Mouse (Mus musculus) NIH3T3 (cell line): ENCODE results near the gene 1810046K07Rik.

ENCODE experiments used
- DNase-seq: peaks from one replicate; pipeline ENCODE4 v3.0.0-alpha.2; 2012; ENCODE audit warnings: low read depth

1810046K07Rik gene

DNA sequence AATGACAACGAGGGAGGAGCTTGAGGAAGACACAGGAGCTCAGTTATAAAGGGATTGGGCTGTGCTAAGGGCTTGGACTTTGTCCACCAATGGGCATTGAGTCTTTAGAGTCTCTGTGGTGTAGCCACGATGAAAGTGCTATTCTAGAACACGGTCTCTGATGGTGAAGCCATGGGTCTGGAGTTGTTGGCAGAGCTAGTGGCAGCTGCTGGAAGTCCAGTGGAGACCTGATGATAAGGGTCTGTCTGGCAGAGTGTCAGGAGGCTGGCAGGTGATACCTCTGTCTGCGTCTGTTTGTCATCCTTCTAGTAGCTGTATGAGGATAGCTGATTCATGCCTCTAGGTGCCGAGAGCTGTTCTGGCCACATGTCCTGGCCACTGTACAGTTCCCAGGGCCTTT, 24.7 kb downstream of the 1810046K07Rik start:
- DNase-seq = no peak

DNA sequence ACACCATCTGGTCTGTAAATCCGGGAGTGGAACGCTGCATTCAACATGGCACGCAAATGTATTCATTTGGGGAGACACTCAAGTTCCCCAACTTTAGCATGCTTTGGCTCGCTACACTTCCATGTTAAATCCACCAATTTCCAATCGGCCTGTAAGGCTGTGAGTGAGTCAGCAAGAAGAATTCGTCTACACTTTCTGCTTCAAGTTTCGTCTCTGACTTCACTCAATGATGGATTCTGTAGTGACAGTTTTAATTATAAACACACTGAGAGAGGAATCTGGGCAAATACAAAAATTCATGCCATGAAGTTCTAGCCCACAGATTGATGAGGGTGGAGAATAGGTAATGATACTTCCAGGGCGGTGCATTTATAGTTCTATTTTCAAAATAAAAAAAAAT, 35.2 kb downstream of the 1810046K07Rik start:
- DNase-seq = peak; percentile 62

DNA sequence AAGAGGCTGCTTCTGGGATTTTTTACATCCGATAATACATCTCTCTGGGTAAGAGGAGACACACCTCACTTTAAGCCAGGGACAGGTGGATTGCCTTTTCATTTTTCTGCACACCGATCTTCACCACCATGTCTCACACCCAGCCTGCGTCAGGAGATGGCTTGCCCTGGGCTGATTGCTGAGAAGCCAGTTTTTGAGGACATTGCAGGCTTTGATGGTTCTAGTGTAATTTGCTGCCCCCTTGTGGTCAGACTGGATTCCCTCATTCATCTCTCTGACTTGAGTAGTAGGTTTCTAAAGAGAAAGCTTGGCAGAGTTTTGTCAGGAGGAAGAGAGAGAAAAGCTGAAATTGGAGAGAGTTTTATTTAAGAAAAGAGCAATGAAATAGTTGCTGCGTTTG, 36.0 kb downstream of the 1810046K07Rik start:
- DNase-seq = peak; percentile 94

DNA sequence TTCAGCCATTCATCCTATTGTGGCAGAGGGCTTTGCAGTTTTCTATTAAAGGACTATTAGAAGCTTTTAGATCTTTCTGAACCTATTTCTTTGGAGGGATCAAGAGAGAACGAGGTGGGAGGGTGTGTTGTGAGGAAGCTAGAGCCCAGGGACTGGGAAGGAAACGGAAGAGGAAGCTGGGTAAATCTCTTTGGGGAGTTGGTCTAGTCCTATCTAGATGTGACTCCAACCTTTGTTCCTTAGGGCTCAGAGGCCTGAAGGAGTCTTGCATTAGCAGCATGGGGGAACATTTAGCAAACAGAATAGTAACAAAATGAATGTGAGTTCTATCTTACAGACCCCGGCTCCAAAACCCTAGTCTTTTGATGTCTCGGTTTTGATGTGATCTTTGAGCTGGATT, 37.7 kb downstream of the 1810046K07Rik start:
- no peak for DNase-seq

DNA sequence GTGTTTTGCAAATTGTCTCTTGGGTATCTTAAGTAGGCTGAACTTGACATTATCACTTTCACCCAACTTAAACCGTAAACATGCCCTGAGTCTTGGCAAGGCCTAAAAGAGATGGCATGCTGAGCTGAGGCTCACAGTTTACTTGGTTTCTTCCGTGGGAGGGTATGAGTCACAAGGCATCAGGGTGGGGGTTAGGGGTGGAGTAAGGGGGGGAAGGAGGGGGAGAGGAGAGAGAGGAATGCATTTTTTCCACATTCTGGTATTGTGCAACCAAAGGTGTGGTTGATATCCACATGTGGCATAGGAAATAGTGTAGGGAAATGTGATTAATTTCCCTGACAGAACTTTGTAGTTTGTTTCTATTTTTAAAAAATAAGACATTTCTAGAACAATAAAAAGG, 42.6 kb downstream of the 1810046K07Rik start:
- DNase-seq = peak; percentile 73

DNA sequence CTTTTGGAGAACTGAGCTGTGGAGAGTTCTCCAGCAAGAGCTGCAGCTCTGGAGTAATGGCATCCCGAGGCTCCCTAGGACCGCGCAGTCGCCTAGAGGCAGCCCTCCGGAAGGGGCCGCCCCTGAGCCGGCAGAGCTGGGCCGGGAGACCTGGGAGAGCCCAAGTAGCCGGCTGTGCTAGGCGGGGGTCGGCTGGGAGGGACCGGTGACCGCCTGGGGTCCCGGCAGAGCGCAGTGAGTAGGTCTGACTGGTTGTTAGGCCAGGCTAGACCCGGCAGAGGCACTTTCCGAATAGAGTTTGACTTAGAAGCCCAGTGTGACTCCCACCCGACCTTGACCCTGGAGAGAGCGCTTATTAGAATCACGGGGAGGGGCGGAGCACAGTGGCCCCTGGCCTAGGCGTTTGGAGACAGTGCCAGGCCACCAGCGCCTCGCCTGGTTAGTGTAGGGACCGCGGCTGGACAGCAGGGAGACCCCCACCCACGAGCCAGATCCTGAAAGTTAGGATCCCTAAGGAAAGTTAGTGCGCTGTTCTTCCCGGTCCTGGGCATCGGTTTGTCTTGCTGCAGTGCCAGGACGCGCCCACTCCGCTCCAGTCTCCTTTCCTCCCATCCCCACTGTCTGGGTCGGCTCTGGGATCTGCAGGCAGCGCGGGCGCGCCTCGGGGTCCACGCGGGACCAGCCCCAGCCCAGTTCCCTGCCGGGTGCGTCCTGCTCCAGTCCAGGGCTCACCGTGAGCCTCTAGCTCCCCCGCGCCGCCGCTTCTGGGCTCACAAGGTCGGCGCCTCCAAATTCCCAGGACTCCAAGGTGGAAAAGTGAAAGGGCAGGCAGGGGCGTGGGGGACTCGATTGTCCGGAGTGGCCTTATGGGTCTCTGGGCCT, 50.0 kb downstream of the 1810046K07Rik start, which contains the start of gene Colca2:
Gene Colca2 (minus strand): TSS at position 70 of the 882 bp plus-strand sequence.
- peak; percentile 88 for DNase-seq

DNA sequence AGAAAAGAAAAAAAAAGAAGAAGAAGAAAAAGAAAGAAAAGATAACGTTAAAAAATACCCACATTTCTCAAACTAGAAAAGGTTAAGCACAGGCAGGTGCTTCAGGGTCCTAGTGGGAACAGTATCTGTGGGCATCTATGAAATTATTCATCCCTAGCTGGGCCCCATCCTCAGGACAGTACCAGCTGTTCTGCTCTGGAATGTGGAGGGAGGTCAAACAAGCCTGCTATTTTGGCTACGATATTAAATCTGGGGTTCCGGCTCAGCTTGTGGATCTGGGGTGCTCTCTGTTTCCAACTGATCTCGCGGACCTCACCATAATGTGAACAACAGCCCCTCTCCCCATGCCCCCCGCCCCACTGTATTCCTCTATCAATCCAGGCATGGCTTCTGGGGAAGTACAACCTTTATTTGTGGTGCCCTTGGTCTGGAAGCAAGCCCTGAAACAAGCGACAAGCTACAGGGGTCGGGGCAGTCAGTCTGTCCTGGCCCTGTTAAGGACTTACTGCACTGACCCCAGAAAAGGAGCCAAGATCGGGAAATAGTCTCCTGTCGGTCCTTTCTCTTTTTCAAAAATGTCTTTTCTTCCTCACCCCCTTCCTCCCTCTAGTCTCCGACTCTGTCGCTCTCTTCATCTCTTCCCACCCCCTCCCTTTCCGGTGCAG, 50.8 kb downstream of the 1810046K07Rik start:
- DNase-seq = peak; percentile 37

DNA sequence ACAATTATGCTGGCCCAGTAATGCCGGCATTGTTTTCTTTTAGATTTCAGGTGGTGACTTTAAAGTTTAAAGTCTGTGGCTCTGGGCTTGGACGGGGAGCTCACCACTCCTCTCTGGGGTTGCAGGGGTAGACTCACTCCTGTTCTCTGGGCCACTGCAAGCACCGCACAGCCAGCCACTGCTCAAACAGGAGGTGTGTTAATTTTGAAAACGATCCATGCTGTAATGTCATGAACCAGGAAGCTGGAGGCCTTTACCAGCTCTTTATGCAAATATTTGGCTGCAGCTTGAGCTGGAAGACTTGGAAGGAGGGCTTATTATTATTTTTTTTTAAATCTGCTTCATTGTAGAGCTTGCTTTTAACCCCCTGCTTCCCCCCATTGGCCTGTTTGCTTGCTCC, 54.0 kb downstream of the 1810046K07Rik start:
- no peak for DNase-seq

DNA sequence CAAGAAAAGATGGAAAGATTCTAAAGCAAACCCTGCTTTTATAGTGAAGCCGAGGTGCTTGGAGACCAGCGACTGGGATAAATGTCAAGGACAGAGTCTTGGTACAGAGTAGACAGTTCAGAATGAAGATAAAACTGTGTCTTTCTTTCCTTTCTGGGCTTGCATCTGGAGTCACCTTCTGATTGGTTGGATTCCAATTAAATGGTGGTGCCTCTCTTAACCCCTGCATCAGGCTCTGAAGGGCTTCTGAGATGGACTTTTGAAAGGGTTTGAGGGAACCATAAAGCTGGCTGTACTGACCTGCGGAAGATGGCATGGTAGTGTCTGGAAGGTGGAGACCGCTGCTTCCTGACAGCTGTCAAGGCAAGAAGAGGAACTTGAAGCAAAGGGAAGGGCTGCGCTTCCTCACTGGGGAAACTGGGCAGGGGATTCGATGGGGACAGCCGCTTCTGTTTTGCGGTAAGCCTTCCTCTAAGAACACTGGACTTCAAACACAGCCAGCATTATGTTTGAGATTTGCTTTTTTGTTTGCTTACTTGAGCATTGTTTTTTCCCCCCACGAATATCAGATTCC, 55.0 kb downstream of the 1810046K07Rik start:
- DNase-seq = no peak

DNA sequence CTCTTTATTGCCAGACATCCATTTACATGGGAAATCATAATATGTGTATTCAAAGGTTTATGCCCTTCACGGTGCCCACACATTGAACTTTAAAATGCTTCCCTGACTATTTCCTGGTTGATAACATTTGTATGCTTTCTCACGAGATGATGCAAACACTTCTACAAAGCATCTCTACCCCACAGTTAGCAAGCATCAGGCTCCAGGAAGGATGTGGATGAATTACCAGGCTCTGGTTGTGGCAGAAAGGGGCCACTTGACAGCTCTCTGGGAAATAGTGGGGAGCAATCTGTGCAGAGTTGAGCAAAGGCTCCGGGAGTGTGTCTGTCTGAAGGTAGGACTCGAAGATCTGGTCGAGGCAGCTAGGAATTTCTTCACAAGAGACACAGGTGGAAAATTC, 56.6 kb downstream of the 1810046K07Rik start:
- no peak for DNase-seq

DNA sequence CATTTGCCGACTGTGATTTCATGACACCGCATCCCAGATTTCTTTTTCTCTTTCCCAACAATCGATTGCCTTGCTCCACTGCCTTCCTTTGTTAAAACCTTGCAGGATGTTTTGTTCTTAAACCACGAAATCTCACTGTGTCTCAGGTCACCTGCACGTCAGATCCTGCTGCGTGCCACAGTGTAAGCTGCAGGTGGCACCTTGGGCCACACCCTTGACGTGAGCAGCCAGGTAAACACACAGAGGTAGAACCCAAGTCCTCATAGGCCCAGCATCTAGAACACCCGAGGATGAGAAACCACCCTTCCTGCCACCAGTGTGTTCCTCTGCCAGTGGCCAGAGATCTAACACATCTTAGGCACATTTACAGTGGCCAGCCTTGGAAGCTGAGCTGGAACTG, 57.6 kb downstream of the 1810046K07Rik start:
- no peak for DNase-seq

DNA sequence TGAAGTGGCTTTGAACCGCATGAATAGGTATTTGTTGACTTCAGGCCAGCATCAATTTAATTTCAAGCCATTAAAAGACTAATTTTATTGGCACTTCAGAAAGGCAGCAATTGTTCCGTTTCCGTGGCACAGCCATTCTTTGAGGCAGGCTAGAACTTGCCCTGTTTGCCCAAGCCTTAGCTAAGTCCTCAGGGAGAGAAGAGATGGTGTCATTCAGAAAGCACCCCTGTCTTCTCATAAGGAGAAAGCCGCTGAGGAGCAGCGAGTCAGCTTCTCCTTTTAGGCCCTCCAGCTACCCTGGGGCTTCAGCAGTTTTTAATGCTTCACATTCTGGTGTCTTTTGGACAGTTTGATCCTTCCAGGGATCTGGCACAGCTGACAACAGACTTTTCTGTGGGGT, 59.9 kb downstream of the 1810046K07Rik start:
- DNase-seq = peak; percentile 5

DNA sequence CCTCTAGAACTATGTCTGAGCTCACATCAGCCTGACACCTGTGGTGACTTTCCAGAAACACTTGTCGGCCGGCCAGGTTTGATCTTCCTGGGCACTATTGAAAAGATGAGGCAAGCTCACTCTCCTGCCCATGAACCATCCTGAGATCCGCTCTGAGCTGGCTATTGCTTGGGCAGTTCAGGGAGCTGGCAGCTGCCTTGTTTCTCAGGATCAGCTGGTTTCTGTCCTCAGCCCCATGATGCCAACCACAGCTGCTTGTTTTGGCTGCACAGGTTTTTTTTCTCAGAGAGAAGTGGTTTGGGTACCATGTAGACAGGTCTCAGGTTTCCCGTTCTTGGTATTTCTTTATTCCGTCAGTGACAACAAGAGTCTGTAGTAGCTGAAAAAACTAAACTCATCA, 70.3 kb downstream of the 1810046K07Rik start:
- no peak for DNase-seq

DNA sequence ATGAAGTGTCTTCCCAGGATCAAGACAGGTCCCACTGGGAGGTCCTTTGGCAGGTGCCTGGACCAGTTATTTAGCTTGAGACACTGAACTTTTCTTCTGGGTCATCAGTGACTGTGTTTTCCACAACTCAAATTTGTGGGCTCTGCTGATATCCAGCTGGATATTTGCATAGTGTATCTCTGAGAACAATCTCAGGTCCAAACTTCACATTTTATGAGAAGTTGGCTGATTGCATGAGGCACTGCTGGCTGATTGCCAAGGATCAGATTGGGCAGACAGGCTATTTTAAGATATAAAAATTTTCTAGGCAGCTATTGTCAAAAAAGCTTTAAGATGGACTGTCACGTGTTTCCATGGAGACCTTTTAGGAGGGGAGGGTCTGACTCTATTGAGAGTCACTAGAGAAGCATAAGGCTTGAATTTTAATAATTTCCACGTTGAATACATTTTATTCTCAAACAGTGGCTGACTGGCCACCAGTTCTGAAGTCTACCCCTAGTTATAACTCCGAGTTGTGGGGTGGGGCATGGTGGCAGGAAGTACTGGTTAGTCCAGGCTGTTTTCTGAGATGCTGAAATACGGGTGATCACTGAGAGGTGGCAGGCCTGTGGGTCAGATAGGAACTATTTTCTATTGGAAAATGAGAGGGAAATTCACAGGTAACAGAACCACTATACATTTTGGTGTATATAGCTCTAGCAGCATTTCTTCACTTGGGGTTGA, 71.8 kb downstream of the 1810046K07Rik start:
- DNase-seq = peak; percentile 29
